Mouse (Mus musculus): ENCODE results near the gene Klre1.
"Not testable (repeated sequence)": the region's sequence is repeated elsewhere in the genome, so short reads cannot be mapped to it uniquely, and the experiment has no call there.

GRCm38 (mm10) chr6:129631046-129631445 is 53.3 kb downstream of the Klre1 start:
- TF ChIP-seq EP300, CTCF (IDR thresholded peaks at IDR 0.05; ENCODE audit: low read depth): not testable (repeated sequence)
